Mouse (Mus musculus) retina, adult 2 months (tissue): ENCODE measurements around the gene Enpp6.

Experiments used
- DNase-seq: peaks from one replicate; pipeline ENCODE4 v3.0.0-alpha.2; 2012; ENCODE audit warnings: low read depth, low spot score

Gene Enpp6

GRCm38 (mm10) chr8:47061105-47061720 is 74.5 kb downstream of the Enpp6 start:
- DNase-seq: no peak

GRCm38 (mm10) chr8:47067121-47067520 is 80.4 kb downstream of the Enpp6 start:
- DNase-seq: no peak

DNA sequence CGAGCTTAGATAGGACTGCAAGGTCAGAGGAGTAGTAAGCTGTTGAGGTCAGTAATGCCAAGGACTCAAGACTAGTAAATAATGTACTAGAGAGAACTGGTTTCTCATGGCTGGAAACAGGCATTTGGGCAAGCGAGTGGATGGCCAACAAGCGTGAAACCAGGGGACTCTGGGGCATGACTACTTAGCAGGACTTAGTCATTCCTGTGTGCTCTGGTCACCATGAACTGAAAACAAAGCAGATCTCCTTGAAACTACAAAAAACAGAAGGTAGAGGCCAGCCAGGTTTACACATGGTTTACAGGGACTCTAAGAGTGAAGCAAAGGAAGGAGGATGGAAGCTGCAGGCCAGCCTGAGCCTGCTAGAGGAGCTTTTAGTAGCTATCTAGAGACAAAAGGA is 82.9 kb downstream of the Enpp6 start:
- DNase-seq: no peak

GRCm38 (mm10) chr8:47072001-47072400 is 85.3 kb downstream of the Enpp6 start:
- no peak for DNase-seq

DNA sequence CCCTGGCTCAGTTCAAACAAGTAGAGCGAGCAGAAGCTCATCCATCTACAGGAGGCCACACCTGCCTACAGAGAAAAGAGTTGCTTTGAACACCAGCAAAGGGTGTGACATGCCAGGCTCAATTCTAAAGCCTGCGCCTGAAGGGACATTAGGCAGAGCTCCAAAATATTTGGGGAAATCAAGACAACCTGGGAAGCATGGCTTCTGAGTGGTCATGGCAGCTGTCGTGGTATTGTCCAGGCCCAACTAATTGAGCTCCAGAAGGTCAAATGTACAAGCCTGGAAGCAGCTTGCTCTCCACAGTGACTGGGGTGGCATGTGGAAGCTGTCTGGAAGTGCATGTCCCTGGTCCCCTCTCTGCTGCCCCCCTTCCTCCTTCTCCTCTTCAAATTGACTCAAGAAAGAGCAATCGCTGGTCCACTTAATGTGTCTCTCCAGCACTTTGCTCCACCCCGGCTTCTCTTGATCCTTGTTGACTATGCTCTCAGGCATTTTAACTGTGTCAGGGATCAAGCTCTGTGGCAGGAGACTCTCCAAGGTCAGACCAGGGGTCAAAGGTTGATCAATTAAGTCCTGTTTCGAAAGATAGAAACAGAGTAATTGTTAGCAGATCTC is 89.4 kb downstream of the Enpp6 start:
- DNase-seq: no peak

- no peak for DNase-seq
Observed at GRCm38 (mm10) chr8:47080037-47080436, 93.3 kb downstream of the Enpp6 start.

- DNase-seq: no peak
Observed at GRCm38 (mm10) chr8:47082201-47083027, 95.7 kb downstream of the Enpp6 start.

- no peak for DNase-seq
Observed at GRCm38 (mm10) chr8:47090021-47090420, 103.3 kb downstream of the Enpp6 start.

- DNase-seq: no peak
Observed at GRCm38 (mm10) chr8:47105617-47106016, 118.9 kb downstream of the Enpp6 start.

- no peak for DNase-seq
Observed at GRCm38 (mm10) chr8:47114133-47114796, 127.6 kb downstream of the Enpp6 start.

- no peak for DNase-seq
Observed at GRCm38 (mm10) chr8:47117336-47117735, 130.6 kb downstream of the Enpp6 start.

DNA sequence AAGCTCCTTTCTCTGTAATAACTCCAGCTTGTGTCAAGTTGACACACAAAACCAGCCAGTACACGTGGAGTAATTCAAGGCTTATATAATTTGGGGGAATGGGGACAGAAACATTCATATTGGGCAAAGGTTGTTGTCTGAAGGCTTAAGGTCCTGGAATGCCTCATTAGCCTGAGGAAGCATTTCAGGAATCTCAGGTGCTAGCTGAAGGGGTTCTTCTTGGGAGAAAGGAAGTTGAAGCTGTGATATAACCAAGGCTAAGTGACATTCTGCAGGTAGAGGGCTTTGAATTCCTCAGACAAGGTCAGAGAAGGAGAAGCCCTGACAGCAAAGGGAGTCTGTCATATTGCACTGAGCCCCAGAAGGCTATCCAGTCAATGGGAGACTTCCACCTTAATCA is 133.2 kb downstream of the Enpp6 start:
- no peak for DNase-seq

DNA sequence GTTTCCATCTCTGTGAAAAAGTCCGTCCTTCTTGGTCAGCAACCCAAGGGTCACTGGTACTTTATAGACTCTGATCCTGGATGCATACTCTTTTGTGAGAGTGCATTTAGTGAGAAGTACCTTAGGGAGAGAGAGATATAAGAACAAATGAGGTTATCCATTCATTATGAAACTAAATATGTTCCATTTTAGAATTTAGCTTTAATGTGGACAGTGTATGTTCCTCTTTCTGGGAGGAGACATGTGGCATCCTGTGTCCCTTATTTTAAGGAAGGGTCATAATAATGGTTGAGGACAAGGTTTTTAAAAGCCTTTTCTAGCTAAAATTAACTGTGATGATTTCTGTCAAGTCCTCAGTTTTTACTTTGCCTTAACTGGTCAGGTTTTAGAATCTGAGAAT is 142.2 kb downstream of the Enpp6 start:
- DNase-seq: no peak

DNA sequence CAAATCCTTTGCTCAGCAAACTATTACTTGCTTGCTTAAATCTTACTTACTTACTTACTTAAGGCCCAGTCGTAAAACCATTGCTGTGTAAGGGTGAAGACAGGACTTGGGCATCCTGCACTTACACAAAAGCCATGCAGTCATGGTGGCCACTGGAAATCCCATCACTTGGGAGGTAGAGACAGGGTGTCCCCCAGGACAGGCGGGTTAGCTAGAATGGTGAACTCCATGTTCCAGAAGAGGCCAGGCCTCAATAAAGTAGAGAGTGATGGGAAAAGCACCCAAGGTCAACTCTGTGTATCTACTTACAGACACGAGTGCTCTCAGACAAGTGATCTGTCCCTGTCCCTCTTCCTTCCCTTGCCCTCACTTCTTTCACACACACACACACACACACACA is 146.7 kb downstream of the Enpp6 start:
- no peak for DNase-seq

- no peak for DNase-seq
Observed at GRCm38 (mm10) chr8:47134736-47135135, 148.0 kb downstream of the Enpp6 start.

GRCm38 (mm10) chr8:47135586-47135985 is 148.9 kb downstream of the Enpp6 start:
- DNase-seq: no peak

DNA sequence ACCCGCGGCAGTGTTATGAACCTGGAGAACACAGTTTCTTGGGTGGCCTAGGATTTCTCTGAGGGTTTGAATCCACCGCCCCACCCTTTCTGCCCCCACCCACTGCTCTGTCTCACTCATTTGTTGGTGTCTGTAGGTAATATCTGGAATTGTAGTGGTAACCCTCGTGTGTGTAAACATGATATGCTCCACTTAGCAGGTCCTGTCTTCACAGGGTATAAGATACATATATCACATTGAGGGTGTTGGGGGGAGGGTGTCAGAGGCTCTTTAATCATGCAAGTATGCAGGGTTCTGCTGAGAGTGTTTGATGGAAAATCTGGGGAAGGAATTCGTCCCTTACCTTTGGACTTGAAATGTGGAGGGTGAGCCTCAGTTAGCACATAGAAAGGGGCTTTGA is 149.4 kb downstream of the Enpp6 start:
- no peak for DNase-seq

DNA sequence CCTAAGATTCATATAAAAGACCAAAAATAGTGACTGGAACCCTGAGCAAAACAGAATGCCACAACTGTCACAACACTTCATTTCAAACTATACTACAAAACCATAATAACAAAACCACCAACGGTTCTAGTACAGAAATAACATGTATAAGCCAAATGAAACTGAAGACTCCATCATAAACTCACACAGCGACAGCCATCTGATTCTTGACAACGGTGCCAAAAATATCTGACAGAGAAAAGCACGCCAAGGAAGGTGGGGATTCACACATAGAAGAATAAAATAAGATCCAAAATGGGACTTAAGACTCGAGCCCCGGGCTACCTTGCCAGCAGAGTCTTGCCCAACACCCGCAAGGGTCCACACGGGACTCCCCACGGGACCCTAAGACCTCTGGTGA is 158.6 kb downstream of the Enpp6 start:
- no peak for DNase-seq
